Mouse (Mus musculus) kidney, postnatal 14 days (tissue): ENCODE measurements around the gene Gm26741.

Experiments
- DNase-seq: peaks from one replicate; pipeline ENCODE4 v3.0.0; 2022; ENCODE audit warnings: mixed read lengths

Gm26741 gene

DNA sequence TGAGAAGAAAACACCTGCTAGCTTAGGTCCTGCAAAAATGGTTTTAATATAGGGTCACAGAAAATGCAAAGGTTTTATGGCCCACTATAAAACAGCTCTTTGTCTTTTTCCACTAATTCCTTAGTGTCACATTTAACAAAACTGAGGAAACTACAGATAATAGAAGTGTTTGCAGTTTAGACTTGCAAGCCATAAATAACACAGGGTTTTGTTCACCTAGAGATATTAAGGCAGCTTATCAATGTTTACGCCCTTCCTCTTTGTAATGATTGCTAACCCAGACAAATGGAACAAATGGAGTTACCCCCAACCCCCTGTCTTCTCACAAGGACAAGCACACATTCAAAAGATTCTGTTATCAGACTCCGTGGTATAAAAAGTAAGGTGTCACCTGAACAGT lies 32.6 kb downstream of the Gm26741 start:
- no peak for DNase-seq

GRCm38 (mm10) chr10:52396647-52397046 lies 38.1 kb downstream of the Gm26741 start:
- peak; percentile 55 for DNase-seq

DNA sequence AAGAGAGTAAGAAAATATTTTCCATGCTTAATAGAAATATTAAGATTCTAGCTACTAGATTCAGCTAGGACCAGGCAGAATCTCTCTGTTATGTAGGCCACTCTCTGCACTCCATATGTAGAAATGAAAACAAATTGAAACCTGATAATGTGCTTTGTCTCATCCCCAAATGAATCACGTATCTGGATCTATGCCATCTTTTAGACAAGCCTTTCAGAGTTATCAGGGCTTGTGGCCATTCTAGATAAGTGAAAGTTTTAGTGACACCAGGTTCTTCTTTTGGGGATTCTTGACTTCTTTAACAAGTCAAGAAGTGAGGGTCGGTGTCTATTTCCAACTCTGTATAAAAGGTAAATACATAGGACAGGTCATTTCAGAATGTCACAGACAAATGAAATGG lies 40.1 kb downstream of the Gm26741 start:
- DNase-seq, result no peak

DNA sequence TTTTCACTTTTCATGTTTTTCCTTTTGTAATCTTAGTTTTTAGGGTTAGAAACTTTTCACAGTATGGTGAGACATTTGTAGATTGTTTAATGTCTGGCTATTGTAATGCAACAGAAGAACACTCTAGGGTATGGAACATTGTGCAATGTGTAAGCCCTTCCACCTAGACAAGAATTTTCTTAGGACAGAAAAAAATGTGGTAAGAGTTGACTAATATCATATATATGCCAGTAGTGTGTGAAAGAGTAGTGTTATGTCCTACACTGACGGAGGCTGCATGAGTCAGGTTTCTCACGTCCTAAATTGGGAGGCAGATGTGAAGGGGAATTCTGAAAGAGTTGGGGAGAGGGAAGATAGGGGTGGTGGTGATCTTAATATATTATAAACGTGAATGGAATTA lies 41.2 kb downstream of the Gm26741 start:
- no peak for DNase-seq

GRCm38 (mm10) chr10:52405160-52405559 lies 46.6 kb downstream of the Gm26741 start:
- no peak for DNase-seq

GRCm38 (mm10) chr10:52407526-52407925 lies 49.0 kb downstream of the Gm26741 start:
- DNase-seq, result no peak
